Mouse (Mus musculus) CH12.LX (cell line): ENCODE measurements around the gene Gm28047.

Experiments used
- CHD1 ChIP-seq: IDR thresholded peaks from 2 replicates; pipeline ENCODE4 v1.6.1; 2012; ENCODE audit warnings: low read depth, low read length, improper control_type of control experiment, inconsistent platforms
- CHD2 ChIP-seq: IDR thresholded peaks from 2 replicates; pipeline ENCODE4 v1.6.1; 2011; ENCODE audit warnings: low read length, improper control_type of control experiment
- CTCF ChIP-seq, 2 experiments: IDR thresholded peaks in 1 of 2; conservative IDR thresholded peaks in 1 of 2; 2 replicates each; pipeline ENCODE4 v1.5.1; 2011 to 2012; ENCODE audit warnings: low read depth in 2 of 2, low read length in 2 of 2, improper control_type of control experiment in 1 of 2, inconsistent platforms in 1 of 2, mild to moderate bottlenecking in 1 of 2, moderate library complexity in 1 of 2
- E2F4 ChIP-seq: IDR thresholded peaks from 2 replicates; pipeline ENCODE4 v1.6.1; 2011; ENCODE audit warnings: low read depth, low read length, improper control_type of control experiment; ENCODE audit not compliant: insufficient replicate concordance
- MAFK ChIP-seq: IDR thresholded peaks from 2 replicates; pipeline ENCODE4 v1.6.1; 2011; ENCODE audit warnings: low read length, improper control_type of control experiment; ENCODE audit not compliant: insufficient replicate concordance
- MAX ChIP-seq: IDR thresholded peaks from 2 replicates; pipeline ENCODE4 v1.6.1; 2011; ENCODE audit warnings: low read length, improper control_type of control experiment
- MEF2A ChIP-seq: IDR thresholded peaks from 2 replicates; pipeline ENCODE4 v1.6.1; 2014; ENCODE audit warnings: low read depth, mild to moderate bottlenecking, inconsistent platforms, low read length, improper control_type of control experiment, borderline replicate concordance
- MYC ChIP-seq: IDR thresholded peaks from 2 replicates; pipeline ENCODE4 v1.6.1; 2011; ENCODE audit warnings: low read depth, mild to moderate bottlenecking, improper control_type of control experiment, low read length
- PAX5 ChIP-seq: IDR thresholded peaks from 2 replicates; pipeline ENCODE4 v1.6.1; 2012; ENCODE audit warnings: low read length, inconsistent platforms, mixed read lengths
- POLR2A ChIP-seq: IDR thresholded peaks from 2 replicates; pipeline ENCODE4 v1.6.1; 2011; ENCODE audit warnings: low read depth, mild to moderate bottlenecking, improper control_type of control experiment, low read length
- TCF12 ChIP-seq: IDR thresholded peaks from 2 replicates; pipeline ENCODE4 v1.6.1; 2014; ENCODE audit warnings: low read depth, mild to moderate bottlenecking, inconsistent platforms, low read length, improper control_type of control experiment
- UBTF ChIP-seq: IDR thresholded peaks from 2 replicates; pipeline ENCODE4 v1.6.1; 2012; ENCODE audit warnings: low read depth, mild to moderate bottlenecking, inconsistent platforms, low read length, improper control_type of control experiment, moderate library complexity
- USF1 ChIP-seq: IDR thresholded peaks from 2 replicates; pipeline ENCODE4 v1.6.1; 2014; ENCODE audit warnings: low read depth, mild to moderate bottlenecking, inconsistent platforms, low read length, improper control_type of control experiment

- TF ChIP-seq CTCF (conservative IDR thresholded peaks at IDR 0.05 in 1 of 2, IDR thresholded peaks at IDR 0.05 in 1 of 2; ENCODE audit: low read depth in 2 of 2, low read length in 2 of 2) (no peak), CHD2 (no peak), PAX5 (no peak), POLR2A (no peak), MAFK (no peak), USF1 (no peak), UBTF (no peak), MAX (no peak), MEF2A (no peak), CHD1 (no peak), MYC (no peak), E2F4 (no peak), TCF12 (no peak)
Observed at GRCm38 (mm10) chr15:102563681-102564080, 61.2 kb downstream of the Gm28047 start.
